Mouse (Mus musculus): ENCODE measurements around the gene Midn.

DNA sequence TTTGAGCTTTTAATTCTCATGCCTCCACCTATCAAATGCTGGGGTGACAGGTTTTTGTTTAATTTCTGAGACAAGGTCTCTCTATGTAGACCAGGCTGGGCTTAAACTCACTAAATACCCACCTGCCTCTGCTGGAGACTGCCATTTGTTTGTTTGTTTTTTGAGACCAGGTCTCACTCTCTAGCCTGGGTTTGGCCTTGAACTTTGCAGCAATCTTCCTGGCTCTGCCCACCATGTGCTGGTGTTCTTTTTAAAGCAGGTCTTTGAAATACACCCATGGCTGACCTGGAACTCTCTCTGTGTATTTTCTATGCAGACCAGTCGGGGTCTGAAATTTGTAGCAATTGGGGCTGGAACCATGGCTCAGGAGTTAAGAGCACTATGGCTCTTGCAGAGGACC is 12.4 kb upstream of the Midn start:
- no peak for TF ChIP-seq TAL1 (IDR thresholded peaks at IDR 0.05; ENCODE audit: low read length)
- TF ChIP-seq GATA1 (IDR thresholded peaks at IDR 0.05; ENCODE audit: low read length): no peak
